Mouse (Mus musculus): ENCODE data around the gene Cfap126.

- TF ChIP-seq POLR2A (IDR thresholded peaks at IDR 0.05; ENCODE audit: low read depth, low read length): no peak
- TF ChIP-seq CTCF (conservative IDR thresholded peaks at IDR 0.05; ENCODE audit: insufficient read depth, insufficient read length, low read depth, low read length): no peak
Observed at GRCm38 (mm10) chr1:171105226-171105625, 8.5 kb upstream of the Cfap126 start.

All from kidney, adult 2 months (tissue).